Mouse (Mus musculus) hindbrain, embryonic 13.5 days (tissue): Measurements from ENCODE around the gene Aqp1. TPM values are rescaled to one million over a fixed set of nuclear protein-coding genes. Genes with fewer than 3 reads are reported as not detected.

Experiments used
- ATAC-seq: fragments of 200-750 bp; cut with Nextera tagmentation; 2 replicates; pipeline ENCODE4 v1.8.0; 2017; ENCODE audit warnings: moderate TSS enrichment; ENCODE audit not compliant: low FRiP score
- H3K27ac ChIP-seq: fragments of 300-500 bp; sonication (generic); 2 replicates; pipeline ENCODE4 v1.5.1; 2015; ENCODE audit warnings: inconsistent platforms, mild to moderate bottlenecking, moderate library complexity
- H3K27me3 ChIP-seq: fragments of 300-500 bp; sonication (generic); 2 replicates; pipeline ENCODE4 v1.6.1; 2015; ENCODE audit warnings: mild to moderate bottlenecking, inconsistent platforms
- H3K36me3 ChIP-seq: fragments of 300-500 bp; sonication (generic); 2 replicates; pipeline ENCODE4 v1.6.1; 2015; ENCODE audit warnings: mild to moderate bottlenecking, inconsistent platforms
- H3K4me1 ChIP-seq: fragments of 300-500 bp; sonication (generic); replicated peaks from 2 replicates; pipeline ENCODE4 v1.6.1; 2015; ENCODE audit warnings: inconsistent platforms
- H3K4me2 ChIP-seq: fragments of 300-500 bp; sonication (generic); 2 replicates; pipeline ENCODE4 v1.6.1; 2015; ENCODE audit warnings: inconsistent platforms, mild to moderate bottlenecking, moderate library complexity
- H3K4me3 ChIP-seq: fragments of 300-500 bp; sonication (generic); 2 replicates; pipeline ENCODE4 v1.5.1; 2015; ENCODE audit warnings: mild to moderate bottlenecking, inconsistent platforms
- H3K9ac ChIP-seq: fragments of 300-500 bp; sonication (generic); 2 replicates; pipeline ENCODE4 v1.6.1; 2015; ENCODE audit warnings: mild to moderate bottlenecking, inconsistent platforms
- H3K9me3 ChIP-seq: fragments of 300-500 bp; sonication (generic); 2 replicates; pipeline ENCODE4 v1.6.1; 2016; ENCODE audit warnings: inconsistent platforms
- WGBS: fragments of 180-500 bp; shearing (Covaris S2); methylation state at CpG from one replicate; pipeline ENCODE4 v1.1.7; 2015; 5-methylcytosine and 5-hydroxymethylcytosine counted together
- polyA plus RNA-seq: library from polyadenylated mRNA; unstranded; fragments of >200 nt; fragmentation: Nextera tagmentation; extraction: Ambion mirVana; gene quantifications from 2 replicates; pipeline ENCODE4 v1.2.1, GENCODE M21; 2015

Aqp1 gene
- 14.5 and 20.5 TPM in 2 replicates for polyA plus RNA-seq

- Histone ChIP-seq H3K4me3 (no peak within 1 kb of the TSS), H3K9me3 (no peaks in the 10 kb centered on the region), H3K36me3 (no peaks in the 10 kb centered on the region), H3K27me3 (peaks cover 4% of the 10 kb centered on the region; the same call in 1 of the 2 replicates), H3K27ac (no peak within 1 kb of the TSS), H3K4me2 (0 out of 2 replicates have a peak within 1 kb of the TSS, but pooled peaks have one; percentile 3), H3K4me1 (peaks cover 39% of the 10 kb centered on the region), H3K9ac (peak within 1 kb of the TSS; percentile 10; the same call in 1 of the 2 replicates)
- peak; percentile 69 for ATAC-seq
- 26% methylated on average over 12 of the region's 12 CpGs for WGBS
These were observed at the start of gene Aqp1 for GRCm38 (mm10) chr6:55335989-55336514. TSS of gene Aqp1 (plus strand) at chr6:55336432.

- no peak for ATAC-seq
- no peak overlapping the region for H3K4me2 ChIP-seq
- 0 out of 2 replicates have a peak, but pooled peaks cover 9% of the 10 kb centered on the region for H3K4me1 ChIP-seq
- H3K27ac ChIP-seq = no peak overlapping the region
- 0 out of 2 replicates have a peak, but pooled peaks cover 4% of the 10 kb centered on the region for H3K36me3 ChIP-seq
- no peaks in the 10 kb centered on the region; the same call in 1 of the 2 replicates for H3K9me3 ChIP-seq
- no peak overlapping the region for H3K9ac ChIP-seq
- 87% methylated on average over 5 of the region's 5 CpGs for whole genome bisulfite sequencing
- H3K27me3 ChIP-seq = no peaks in the 10 kb centered on the region
- no peak overlapping the region for H3K4me3 ChIP-seq
These were observed 48.1 kb upstream of the Aqp1 start for GRCm38 (mm10) chr6:55288007-55288602.

GRCm38 (mm10) chr6:55294549-55295131 is 41.6 kb upstream of the Aqp1 start:
- peaks cover 24% of the 10 kb centered on the region for H3K36me3 ChIP-seq
- 63% methylated on average over 19 of the region's 19 CpGs for WGBS
- no peaks in the 10 kb centered on the region for H3K4me1 ChIP-seq
- no peaks in the 10 kb centered on the region for H3K27me3 ChIP-seq
- H3K9ac ChIP-seq = no peak overlapping the region
- no peak overlapping the region for H3K4me3 ChIP-seq
- no peak for ATAC-seq
- H3K27ac ChIP-seq = no peak overlapping the region
- H3K4me2 ChIP-seq = no peak overlapping the region
- no peaks in the 10 kb centered on the region for H3K9me3 ChIP-seq

GRCm38 (mm10) chr6:55295325-55295724 is 40.9 kb upstream of the Aqp1 start:
- H3K4me2 ChIP-seq = no peak overlapping the region
- H3K4me1 ChIP-seq = no peaks in the 10 kb centered on the region
- WGBS = 90% methylated on average over 1 of the region's 1 CpGs
- ATAC-seq = no peak
- no peak overlapping the region for H3K9ac ChIP-seq
- H3K4me3 ChIP-seq = no peak overlapping the region
- no peaks in the 10 kb centered on the region for H3K27me3 ChIP-seq
- H3K9me3 ChIP-seq = no peaks in the 10 kb centered on the region
- H3K36me3 ChIP-seq = peaks cover 27% of the 10 kb centered on the region
- H3K27ac ChIP-seq = no peak overlapping the region

DNA sequence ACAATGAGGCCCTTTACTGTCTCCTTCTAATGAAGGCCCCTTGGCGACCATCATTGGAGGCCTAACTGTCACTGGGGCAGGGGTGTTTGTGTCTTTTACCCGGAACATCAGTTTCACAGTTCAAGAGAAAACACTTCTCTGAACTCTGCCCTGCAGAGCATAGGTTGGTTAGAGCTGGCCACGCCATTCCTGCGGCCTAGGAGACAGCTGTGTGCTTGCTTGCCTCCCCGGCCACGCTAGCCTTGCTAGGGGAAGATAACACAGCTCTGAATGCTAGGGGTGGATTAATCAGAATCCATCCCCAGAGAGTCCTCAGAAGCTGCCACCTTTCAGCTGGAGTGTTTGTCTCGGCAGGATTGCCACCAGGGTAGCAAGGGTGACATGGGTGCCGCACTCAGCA is 36.8 kb upstream of the Aqp1 start:
- no peaks in the 10 kb centered on the region for H3K27me3 ChIP-seq
- H3K36me3 ChIP-seq = peaks cover 40% of the 10 kb centered on the region
- no peak overlapping the region for H3K4me2 ChIP-seq
- 85% methylated on average over 8 of the region's 8 CpGs for WGBS
- H3K27ac ChIP-seq = no peak overlapping the region
- no peaks in the 10 kb centered on the region for H3K9me3 ChIP-seq
- no peak overlapping the region for H3K9ac ChIP-seq
- H3K4me3 ChIP-seq = no peak overlapping the region
- ATAC-seq = no peak
- H3K4me1 ChIP-seq = no peaks in the 10 kb centered on the region

DNA sequence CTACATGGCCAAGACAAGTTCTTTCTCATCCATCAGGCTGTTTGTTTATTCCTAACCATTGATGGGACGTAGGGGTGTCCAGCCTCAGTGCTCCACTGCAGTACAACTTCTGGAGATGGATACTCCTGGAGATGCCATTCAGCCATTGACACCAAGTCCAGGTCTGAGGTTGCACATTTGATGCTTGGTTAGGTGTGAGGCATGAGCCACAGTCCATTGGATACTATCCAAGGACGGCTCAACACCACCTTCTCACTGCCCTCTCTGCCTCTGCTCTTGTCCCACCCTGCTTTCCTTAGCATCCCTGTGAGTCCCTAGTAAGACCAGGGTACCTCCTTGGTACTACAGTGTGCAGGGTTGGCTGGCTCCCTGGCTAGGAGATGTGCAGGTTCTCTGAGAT is 36.3 kb upstream of the Aqp1 start:
- Histone ChIP-seq H3K36me3 (peaks cover 40% of the 10 kb centered on the region), H3K4me3 (no peak overlapping the region), H3K4me2 (no peak overlapping the region), H3K9ac (no peak overlapping the region), H3K27me3 (no peaks in the 10 kb centered on the region), H3K27ac (no peak overlapping the region), H3K9me3 (no peaks in the 10 kb centered on the region), H3K4me1 (no peaks in the 10 kb centered on the region)
- ATAC-seq = no peak
- WGBS = 90% methylated on average over 2 of the region's 2 CpGs

GRCm38 (mm10) chr6:55300704-55301103 is 35.5 kb upstream of the Aqp1 start:
- no peaks in the 10 kb centered on the region for H3K27me3 ChIP-seq
- WGBS = 89% methylated on average over 11 of the region's 11 CpGs
- H3K9ac ChIP-seq = no peak overlapping the region
- H3K27ac ChIP-seq = no peak overlapping the region
- H3K9me3 ChIP-seq = no peaks in the 10 kb centered on the region
- H3K4me1 ChIP-seq = no peaks in the 10 kb centered on the region
- ATAC-seq = no peak
- H3K4me3 ChIP-seq = no peak overlapping the region
- H3K36me3 ChIP-seq = peaks cover 40% of the 10 kb centered on the region
- no peak overlapping the region for H3K4me2 ChIP-seq

- Histone ChIP-seq H3K9me3 (no peaks in the 10 kb centered on the region), H3K9ac (no peak overlapping the region), H3K4me1 (no peaks in the 10 kb centered on the region), H3K4me2 (no peak overlapping the region), H3K36me3 (peaks cover 21% of the 10 kb centered on the region), H3K4me3 (no peak overlapping the region), H3K27ac (no peak overlapping the region), H3K27me3 (no peaks in the 10 kb centered on the region)
- no peak for ATAC-seq
- 55% methylated on average over 2 of the region's 2 CpGs for WGBS
These were observed 26.1 kb upstream of the Aqp1 start for GRCm38 (mm10) chr6:55310179-55310578.

DNA sequence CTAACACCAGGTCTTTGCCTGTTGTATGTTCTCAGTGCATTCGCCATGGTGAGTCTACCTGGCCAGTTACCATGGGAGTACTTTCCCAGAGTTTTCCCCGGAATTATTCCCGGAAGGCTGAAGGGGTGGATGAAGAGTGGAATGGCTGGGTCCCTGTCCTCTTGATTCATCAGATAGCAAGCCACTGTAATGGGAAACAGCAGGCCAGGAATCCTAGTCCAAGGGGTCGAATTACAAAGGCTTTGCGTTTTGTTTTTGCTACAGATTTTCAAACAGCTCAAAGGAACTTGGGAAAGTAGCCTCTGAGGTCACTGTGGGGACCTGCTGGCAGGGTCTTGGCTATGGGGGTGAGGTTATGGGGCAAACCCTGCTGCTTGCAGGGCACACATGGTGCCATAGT is 24.3 kb upstream of the Aqp1 start:
- H3K27ac ChIP-seq = no peak overlapping the region

GRCm38 (mm10) chr6:55313893-55314292 is 22.3 kb upstream of the Aqp1 start:
- Histone ChIP-seq H3K9ac (no peak overlapping the region), H3K27ac (no peak overlapping the region), H3K36me3 (peaks cover 24% of the 10 kb centered on the region), H3K4me1 (no peaks in the 10 kb centered on the region), H3K4me2 (no peak overlapping the region), H3K27me3 (no peaks in the 10 kb centered on the region), H3K9me3 (no peaks in the 10 kb centered on the region), H3K4me3 (no peak overlapping the region)
- no peak for ATAC-seq
- WGBS = 93% methylated on average over 4 of the region's 4 CpGs

More for the DNA sequence above, 24.3 kb upstream of the Aqp1 start:
- 66% methylated on average over 5 of the region's 5 CpGs for WGBS
- H3K9ac ChIP-seq = no peak overlapping the region
- no peak overlapping the region for H3K4me2 ChIP-seq
- H3K9me3 ChIP-seq = no peaks in the 10 kb centered on the region
- no peak for ATAC-seq
- no peaks in the 10 kb centered on the region for H3K4me1 ChIP-seq
- peaks cover 21% of the 10 kb centered on the region for H3K36me3 ChIP-seq
- no peak overlapping the region for H3K4me3 ChIP-seq
- H3K27me3 ChIP-seq = no peaks in the 10 kb centered on the region

- no peak overlapping the region for H3K4me2 ChIP-seq
- 0 out of 2 replicates have a peak, but pooled peaks cover 2% of the 10 kb centered on the region for H3K4me1 ChIP-seq
- H3K9ac ChIP-seq = no peak overlapping the region
- no peaks in the 10 kb centered on the region for H3K9me3 ChIP-seq
- ATAC-seq = no peak
- no peak overlapping the region for H3K27ac ChIP-seq
- peaks cover 22% of the 10 kb centered on the region for H3K36me3 ChIP-seq
- H3K27me3 ChIP-seq = no peaks in the 10 kb centered on the region
- no peak overlapping the region for H3K4me3 ChIP-seq
- 94% methylated on average over 8 of the region's 8 CpGs for WGBS
These were observed 21.6 kb upstream of the Aqp1 start for GRCm38 (mm10) chr6:55314628-55315027.

DNA sequence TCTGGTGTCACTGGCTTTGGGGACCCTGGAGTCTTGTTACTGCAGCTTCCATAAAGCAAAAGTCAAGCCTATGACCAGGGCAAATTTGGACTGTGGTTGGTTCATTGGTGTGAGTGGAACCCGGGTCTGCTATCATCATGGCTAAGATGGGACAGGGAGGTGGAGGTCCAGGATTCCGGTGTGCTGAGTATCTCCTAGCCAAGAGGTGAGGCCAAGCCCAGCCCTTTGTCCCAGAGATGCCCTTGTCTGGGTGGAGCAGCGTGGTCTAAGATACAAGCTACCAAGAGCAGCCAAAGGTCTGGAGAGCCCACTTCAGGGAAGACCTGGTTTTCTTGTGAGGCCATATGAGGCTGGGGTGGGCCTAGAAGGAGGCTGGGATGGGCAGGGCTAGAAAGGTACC is 17.6 kb upstream of the Aqp1 start:
- no peak for ATAC-seq
- Histone ChIP-seq H3K4me2 (no peak overlapping the region), H3K4me3 (no peak overlapping the region), H3K27me3 (0 out of 2 replicates have a peak, but pooled peaks cover 6% of the 10 kb centered on the region), H3K4me1 (0 out of 2 replicates have a peak, but pooled peaks cover 3% of the 10 kb centered on the region), H3K9ac (no peak overlapping the region), H3K9me3 (no peaks in the 10 kb centered on the region), H3K36me3 (peaks cover 9% of the 10 kb centered on the region; the same call in 1 of the 2 replicates), H3K27ac (no peak overlapping the region)
- WGBS = 95% methylated on average over 3 of the region's 3 CpGs
